ENCODE assay signal across 8 mouse cellular contexts in the genomic region with DNA sequence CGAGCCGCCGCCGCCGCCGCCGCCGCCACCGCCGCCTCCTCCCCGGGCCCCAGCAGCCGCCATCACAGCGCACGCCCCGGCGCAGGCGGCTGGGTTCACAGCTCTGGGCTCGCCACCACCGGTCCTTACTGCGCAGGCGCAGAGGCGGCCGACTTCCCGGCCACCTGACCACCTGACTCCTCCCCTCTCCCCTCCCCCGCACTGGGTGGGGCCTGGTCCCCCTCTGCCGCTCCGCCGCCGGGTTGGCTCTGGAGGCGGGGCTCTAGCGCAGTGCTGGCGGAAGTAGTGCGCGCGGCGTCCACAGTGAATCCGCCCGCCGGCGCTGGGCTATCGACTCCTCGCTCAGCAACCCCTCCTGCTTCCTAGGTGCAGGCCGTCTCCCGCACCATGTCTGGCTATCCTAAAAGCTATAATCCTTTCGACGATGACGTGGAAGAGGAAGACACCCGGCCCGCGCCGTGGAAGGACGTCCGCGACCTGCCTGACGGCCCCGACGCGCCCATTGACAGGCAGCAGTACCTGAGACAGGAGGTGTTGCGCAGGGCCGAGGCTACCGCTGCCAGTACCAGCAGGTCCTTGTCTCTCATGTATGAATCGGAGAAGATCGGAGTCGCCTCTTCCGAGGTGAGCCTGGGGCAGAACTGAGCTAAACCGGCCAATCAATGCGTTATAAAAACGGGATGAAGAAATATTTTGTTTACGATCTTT. TPM values are rescaled to one million over a fixed set of nuclear protein-coding genes. Genes with fewer than 3 reads are reported as not detected.
DNase-seq lines count a peak whose midpoint lies in the region; ATAC-seq and TF ChIP-seq lines count a peak whose summit lies in the region.

Snap29 (plus strand) TSS at position 251 of the 708 bp plus-strand sequence.
Pi4ka (minus strand) TSS at position 579 of the 708 bp plus-strand sequence.

- H3K36me3 ChIP-seq in G1E (replicated peaks), result peaks cover 42% of the 10 kb centered on the region
- no peaks in the 10 kb centered on the region for H3K36me3 ChIP-seq in forebrain, embryonic 16.5 days (ENCODE audit: control insufficient read depth, insufficient read depth)
- no peaks in the 10 kb centered on the region for H3K36me3 ChIP-seq in lung, embryonic 14.5 days (ENCODE audit: insufficient read depth)
- H3K36me3 ChIP-seq in thymus, adult 2 months (ENCODE audit: control insufficient read depth, insufficient read depth, low read length), result no peaks in the 10 kb centered on the region

- H3K4me3 ChIP-seq in G1E (ENCODE audit: low read depth, low read length), result peak within 1 kb of the TSS; percentile 90
- H3K4me3 ChIP-seq in forebrain, embryonic 16.5 days (replicated peaks; ENCODE audit: low read length), result peak within 1 kb of the TSS; percentile 90
- peak within 1 kb of the TSS; percentile 71 for H3K4me3 ChIP-seq in layer of hippocampus, adult 2 months
- peak within 1 kb of the TSS; percentile 72 for H3K4me3 ChIP-seq in lung, embryonic 14.5 days (ENCODE audit: low read depth, low read length)
- H3K4me3 ChIP-seq in olfactory bulb, adult 2 months (ENCODE audit: insufficient read depth, low read depth, low read length), result peak within 1 kb of the TSS; percentile 85
- H3K4me3 ChIP-seq in thymus, adult 2 months (ENCODE audit: control insufficient read depth, insufficient read depth, low read length), result peak within 1 kb of the TSS; percentile 98

- peak within 1 kb of the TSS; percentile 86 for H3K9ac ChIP-seq in forebrain, embryonic 16.5 days (replicated peaks; ENCODE audit: low read depth, low read length)
- peak within 1 kb of the TSS; percentile 74 for H3K9ac ChIP-seq in lung, embryonic 14.5 days

- no peaks in the 10 kb centered on the region for H3K9me3 ChIP-seq in G1E (replicated peaks)
- no peaks in the 10 kb centered on the region for H3K9me3 ChIP-seq in forebrain, embryonic 16.5 days (ENCODE audit: control insufficient read depth, low read length)
- H3K9me3 ChIP-seq in lung, embryonic 14.5 days (ENCODE audit: low read depth, low read length), result no peaks in the 10 kb centered on the region

- TF ChIP-seq CTCF in G1E (IDR thresholded peaks at IDR 0.05; ENCODE audit: low read depth, low read length), result no peak
- no peak for TF ChIP-seq CTCF in layer of hippocampus, adult 2 months (conservative IDR thresholded peaks at IDR 0.05)
- no peak for TF ChIP-seq CTCF in lung, embryonic 14.5 days (IDR thresholded peaks at IDR 0.05; ENCODE audit: low read depth)
- no peak for TF ChIP-seq CTCF in olfactory bulb, adult 2 months (IDR thresholded peaks at IDR 0.05; ENCODE audit: insufficient read depth, low read depth, low read length)
- peak; percentile 50; the same call in 1 of the 2 replicates for TF ChIP-seq CTCF in thymus, adult 2 months (IDR thresholded peaks at IDR 0.05; ENCODE audit: borderline replicate concordance, control insufficient read depth, extremely low read depth, insufficient read depth, low read length, poor library complexity)

- DNase-seq in G1E (ENCODE audit: low spot score), result peak; percentile 97
- DNase-seq in cerebellum, adult 18-20 months, result peak; percentile 100
- DNase-seq in heart, postnatal 36 days, result peak; percentile 100
- peak; percentile 100 for DNase-seq in layer of hippocampus, adult 2 months (ENCODE audit: low spot score in 2 of 2)
- DNase-seq in lung, embryonic 14.5 days, result peak; percentile 99
- peak; percentile 100 for DNase-seq in thymus, adult 2 months

- ATAC-seq in G1E (ENCODE audit: extremely low read depth, insufficient number of reproducible peaks, low FRiP score, poor library complexity, severe bottlenecking), result peak; percentile 84
- peak; percentile 97 for ATAC-seq in forebrain, embryonic 16.5 days
- ATAC-seq in lung, embryonic 14.5 days (ENCODE audit: insufficient read depth), result peak; percentile 97

- peak; percentile 88 for TF ChIP-seq POLR2A in olfactory bulb, adult 2 months (IDR thresholded peaks at IDR 0.05; ENCODE audit: insufficient read depth, low read depth, low read length)
- TF ChIP-seq POLR2A in thymus, adult 2 months (IDR thresholded peaks at IDR 0.05; ENCODE audit: control insufficient read depth, extremely low read depth, insufficient read depth, low read length, poor library complexity), result peak; percentile 73

- peaks cover 56% of the 10 kb centered on the region for H3K4me1 ChIP-seq in G1E (ENCODE audit: insufficient read depth, low read depth, low read length)
- peaks cover 24% of the 10 kb centered on the region for H3K4me1 ChIP-seq in forebrain, embryonic 16.5 days (replicated peaks; ENCODE audit: control insufficient read depth, insufficient read depth, low read length)
- no peaks in the 10 kb centered on the region; the same call in 1 of the 2 replicates for H3K4me1 ChIP-seq in lung, embryonic 14.5 days (ENCODE audit: insufficient read depth)
- H3K4me1 ChIP-seq in olfactory bulb, adult 2 months (ENCODE audit: control insufficient read depth, insufficient read depth, low read length), result peaks cover 2% of the 10 kb centered on the region; the same call in 1 of the 2 replicates
- H3K4me1 ChIP-seq in thymus, adult 2 months (replicated peaks; ENCODE audit: control insufficient read depth, insufficient read depth, low read length), result peaks cover 5% of the 10 kb centered on the region; the same call in 1 of the 2 replicates

- peak within 1 kb of the TSS; percentile 79 for H3K27ac ChIP-seq in forebrain, embryonic 16.5 days (ENCODE audit: low read length)
- peak within 1 kb of the TSS; percentile 96 for H3K27ac ChIP-seq in layer of hippocampus, adult 2 months
- peak within 1 kb of the TSS; percentile 51; the same call in 1 of the 2 replicates for H3K27ac ChIP-seq in lung, embryonic 14.5 days (ENCODE audit: low read depth)
- peak within 1 kb of the TSS; percentile 78 for H3K27ac ChIP-seq in olfactory bulb, adult 2 months (ENCODE audit: insufficient read depth, low read depth, low read length)
- no peak within 1 kb of the TSS for H3K27ac ChIP-seq in thymus, adult 2 months (ENCODE audit: control insufficient read depth, insufficient read depth, low read length)

- intact Hi-C loops in heart, postnatal 36 days (cut with DNase I), result loop anchor here (2.0 to 10.0 kb wide), 4 partner anchors 45 to 201 kb away; partner anchors contain the start of genes Crkl, Lztr1, Rimbp3 and Thap7

- H3K4me2 ChIP-seq in forebrain, embryonic 16.5 days (ENCODE audit: low read length), result peak within 1 kb of the TSS; percentile 76
- H3K4me2 ChIP-seq in lung, embryonic 14.5 days, result peak within 1 kb of the TSS; percentile 80

- H3K27me3 ChIP-seq in G1E (ENCODE audit: insufficient read depth, low read length), result no peaks in the 10 kb centered on the region
- no peaks in the 10 kb centered on the region for H3K27me3 ChIP-seq in forebrain, embryonic 16.5 days (replicated peaks; ENCODE audit: control insufficient read depth, insufficient read depth, low read length)
- H3K27me3 ChIP-seq in lung, embryonic 14.5 days (ENCODE audit: insufficient read depth, low read length), result no peaks in the 10 kb centered on the region
- H3K27me3 ChIP-seq in thymus, adult 2 months (ENCODE audit: control insufficient read depth, insufficient read depth, low read length), result no peaks in the 10 kb centered on the region

- under 1% methylated on average over 52 of the region's 69 CpGs for WGBS in forebrain, embryonic 16.5 days
- under 1% methylated on average over 63 of the region's 69 CpGs for WGBS in lung, embryonic 14.5 days
- under 1% methylated on average over 62 of the region's 69 CpGs for WGBS in olfactory bulb, adult 2 months
- under 1% methylated on average over 60 of the region's 69 CpGs for WGBS in thymus, adult 2 months

RNA-seq across cellular contexts. Expression of gene Snap29, which starts in this region (rescaled TPM):
- total RNA-seq in G1E (2014; fragmentation: Nextera tagmentation) (27.9 and 30.8 TPM in 2 replicates), G1E (2017) (42.8 and 45.7 TPM in 2 replicates)
- 5.3 and 6.5 TPM in 2 replicates for polyA plus RNA-seq in G1E (2012)
- 25.4 and 31.8 TPM in 2 replicates for polyA plus RNA-seq in forebrain, embryonic 16.5 days (2015; fragmentation: Nextera tagmentation; extraction: Ambion mirVana)
- total RNA-seq in heart, postnatal 36 days (2021), result 10 to 100 TPM; 16.7 to 17.3 TPM
- total RNA-seq in layer of hippocampus, adult 2 months (2021), result 10 to 100 TPM; 19.4 to 20.6 TPM
- polyA plus RNA-seq in lung, embryonic 14.5 days (2014; fragmentation: Nextera tagmentation; extraction: Ambion mirVana), result 5.1 and 6.3 TPM in 2 replicates
- not detected in 2 replicates for polyA plus RNA-seq in olfactory bulb, adult 2 months (2012; ENCODE audit: insufficient read depth, insufficient read length, low replicate concordance, missing spikeins)
- polyA plus RNA-seq in thymus, adult 2 months (2012; rRNA removed), result 7.5 and 8.1 TPM in 2 replicates

RNA-seq across cellular contexts. Expression of gene Pi4ka, which starts in this region (rescaled TPM):
- total RNA-seq in G1E (2014; fragmentation: Nextera tagmentation), result 60.7 and 62.9 TPM in 2 replicates
- 46.5 and 59.6 TPM in 2 replicates for total RNA-seq in G1E (2017)
- 18.2 and 21.1 TPM in 2 replicates for polyA plus RNA-seq in G1E (2012)
- polyA plus RNA-seq in forebrain, embryonic 16.5 days (2015; fragmentation: Nextera tagmentation; extraction: Ambion mirVana), result 67.4 and 70.4 TPM in 2 replicates
- total RNA-seq in heart, postnatal 36 days (2021), result 10 to 100 TPM; 57.2 to 58.4 TPM
- 100 to 1,000 TPM; 275 to 301 TPM for total RNA-seq in layer of hippocampus, adult 2 months (2021)
- 33.8 and 37.9 TPM in 2 replicates for polyA plus RNA-seq in lung, embryonic 14.5 days (2014; fragmentation: Nextera tagmentation; extraction: Ambion mirVana)
- polyA plus RNA-seq in olfactory bulb, adult 2 months (2012; ENCODE audit: insufficient read depth, insufficient read length, low replicate concordance, missing spikeins), result 511 TPM in 1 of 2 replicates, not detected in the other
- polyA plus RNA-seq in thymus, adult 2 months (2012; rRNA removed), result 75.5 and 78.4 TPM in 2 replicates

Comparison
In these comparisons a context has a peak if more than half of its experiments do, and no peak if none do; other contexts are left out.
1. RNA of gene Pi4ka (total RNA-seq): 275 to 301 TPM in layer of hippocampus, adult 2 months; 46.5 to 62.9 TPM in G1E and 57.2 to 58.4 TPM in heart, postnatal 36 days; every median in the first group is over 4 times any median in the second.
2. Peak in every context shown above with its lines, with median percentiles within 50 percentile points of each other: ATAC-seq, DNase-seq and H3K4me3 ChIP-seq.